13 mouse cellular contexts compared by ENCODE assay signal in the genomic region with DNA sequence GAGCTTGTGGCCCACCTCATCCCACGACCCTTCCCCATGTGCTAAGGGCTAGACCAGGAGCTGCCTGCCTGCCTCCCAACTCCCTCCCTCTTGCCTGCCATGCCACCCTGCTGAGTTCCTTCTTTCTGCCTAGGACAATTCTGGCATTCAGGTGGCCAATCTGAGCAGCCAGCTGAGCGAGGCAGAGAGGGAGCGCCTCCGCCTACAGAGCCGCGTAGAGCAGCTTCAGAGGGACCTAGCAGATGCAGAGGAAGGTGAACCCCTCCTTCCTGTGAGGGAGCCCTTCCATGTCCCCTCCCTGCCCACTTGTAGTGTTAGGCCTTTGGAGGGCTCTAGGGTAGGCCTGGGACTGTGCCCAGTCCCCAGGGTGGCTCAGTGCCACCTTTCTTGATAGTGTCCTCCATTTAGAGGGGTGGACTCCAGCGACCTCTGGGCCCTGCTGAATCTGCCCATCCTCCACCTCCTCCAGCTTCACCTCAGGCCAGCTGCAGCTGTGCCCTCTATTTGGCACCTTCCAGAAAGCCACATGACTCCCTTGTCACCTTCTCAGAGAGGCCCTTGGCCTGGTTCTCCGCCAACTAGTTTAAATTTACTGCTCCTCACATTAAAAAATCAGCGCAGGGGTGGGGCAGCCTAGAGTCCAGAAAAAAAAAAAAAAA. TPM values are rescaled to one million over a fixed set of nuclear protein-coding genes. Genes with fewer than 3 reads are reported as not detected.
DNase-seq lines count a peak whose midpoint lies in the region; ATAC-seq and TF ChIP-seq lines count a peak whose summit lies in the region.
"Had no signal": no experiment of that assay in that cellular context is flagged by ENCODE, and none has a peak within 500 bp of the region (broad histone marks: within the 10 kb centered on the region; RNA-seq: fewer than 3 reads in every experiment).

No protein-coding gene starts in this region.

- H3K4me1 ChIP-seq in kidney, adult 2 months (ENCODE audit: control insufficient read depth, insufficient read depth, low read length), result 0 out of 2 replicates have a peak, but pooled peaks cover 4% of the 10 kb centered on the region
- H3K4me1 ChIP-seq in kidney, embryonic 16.5 days (ENCODE audit: insufficient read depth, low read length), result peaks cover 18% of the 10 kb centered on the region
- H3K4me1 ChIP-seq in heart, embryonic 15.5 days (replicated peaks), result peaks cover 30% of the 10 kb centered on the region
- H3K4me1 ChIP-seq in limb, embryonic 12.5 days (replicated peaks), result peaks cover 80% of the 10 kb centered on the region

- no peak overlapping the region for H3K4me3 ChIP-seq in kidney, adult 2 months (ENCODE audit: insufficient read depth, low read depth, low read length)
- no peak overlapping the region for H3K4me3 ChIP-seq in kidney, embryonic 16.5 days (ENCODE audit: low read length)
- H3K4me3 ChIP-seq in heart, embryonic 15.5 days, result no peak overlapping the region
- no peak overlapping the region for H3K4me3 ChIP-seq in limb, embryonic 12.5 days (replicated peaks)
- H3K4me3 ChIP-seq: midbrain, embryonic 15.5 days had no signal

- TF ChIP-seq CTCF in kidney, adult 2 months (conservative IDR thresholded peaks at IDR 0.05; ENCODE audit: insufficient read depth, insufficient read length, low read depth, low read length), result no peak

- no peak overlapping the region for H3K4me2 ChIP-seq in kidney, embryonic 16.5 days (replicated peaks; ENCODE audit: low read depth, low read length)
- H3K4me2 ChIP-seq in heart, embryonic 15.5 days, result 0 out of 2 replicates have a peak overlapping the region, but pooled peaks have one; percentile 6
- H3K4me2 ChIP-seq in limb, embryonic 12.5 days, result no peak overlapping the region
- H3K4me2 ChIP-seq: midbrain, embryonic 15.5 days had no signal

- peak; percentile 13 for DNase-seq in adrenal gland, postnatal 14 days
- no peak for DNase-seq in adrenal gland, adult 2 months
- peak; percentile 82 for DNase-seq in kidney, adult 2 months
- no peak for DNase-seq in cerebellum, adult 9-11 months
- DNase-seq: cerebellum, adult 9-10 months; gastrocnemius, postnatal 25 days; liver had no signal

- no peak overlapping the region; the same call in 1 of the 2 replicates for H3K27ac ChIP-seq in kidney, adult 2 months (ENCODE audit: insufficient read depth, low read depth, low read length)
- no peak overlapping the region for H3K27ac ChIP-seq in kidney, embryonic 16.5 days (ENCODE audit: low read length)
- H3K27ac ChIP-seq in heart, embryonic 15.5 days, result peak overlapping the region; percentile 84
- peak overlapping the region; percentile 80 for H3K27ac ChIP-seq in limb, embryonic 12.5 days
- H3K27ac ChIP-seq: kidney, postnatal 0 days; midbrain, embryonic 15.5 days had no signal

- H3K36me3 ChIP-seq in kidney, adult 2 months (ENCODE audit: control insufficient read depth, insufficient read depth, low read length), result no peaks in the 10 kb centered on the region
- H3K36me3 ChIP-seq in kidney, embryonic 16.5 days (ENCODE audit: insufficient read depth, low read length), result no peaks in the 10 kb centered on the region
- H3K36me3 ChIP-seq in heart, embryonic 15.5 days, result no peaks in the 10 kb centered on the region
- H3K36me3 ChIP-seq in limb, embryonic 12.5 days, result no peaks in the 10 kb centered on the region
- H3K36me3 ChIP-seq: midbrain, embryonic 15.5 days had no signal

- no peaks in the 10 kb centered on the region for H3K27me3 ChIP-seq in kidney, adult 2 months (replicated peaks; ENCODE audit: control insufficient read depth, insufficient read depth, low read length)
- no peaks in the 10 kb centered on the region for H3K27me3 ChIP-seq in kidney, embryonic 16.5 days (ENCODE audit: insufficient read depth, low read length)
- H3K27me3 ChIP-seq in heart, embryonic 15.5 days, result no peaks in the 10 kb centered on the region
- H3K27me3 ChIP-seq in limb, embryonic 12.5 days, result no peaks in the 10 kb centered on the region
- H3K27me3 ChIP-seq: midbrain, embryonic 15.5 days had no signal

- 66% methylated on average over 9 of the region's 9 CpGs for WGBS in kidney, adult 2 months
- WGBS in kidney, embryonic 16.5 days, result 66% methylated on average over 9 of the region's 9 CpGs
- 65% methylated on average over 9 of the region's 9 CpGs for whole genome bisulfite sequencing in heart, embryonic 15.5 days
- 53% methylated on average over 9 of the region's 9 CpGs for WGBS in limb, embryonic 12.5 days

- H3K9me3 ChIP-seq in kidney, embryonic 16.5 days (ENCODE audit: low read length), result no peaks in the 10 kb centered on the region
- H3K9me3 ChIP-seq in heart, embryonic 15.5 days (replicated peaks), result no peaks in the 10 kb centered on the region
- no peaks in the 10 kb centered on the region for H3K9me3 ChIP-seq in limb, embryonic 12.5 days
- H3K9me3 ChIP-seq: midbrain, embryonic 15.5 days had no signal

- H3K9ac ChIP-seq in kidney, embryonic 16.5 days (replicated peaks; ENCODE audit: low read length), result no peak overlapping the region
- H3K9ac ChIP-seq in heart, embryonic 15.5 days, result 0 out of 2 replicates have a peak overlapping the region, but pooled peaks have one; percentile 18
- H3K9ac ChIP-seq in limb, embryonic 12.5 days (replicated peaks), result no peak overlapping the region
- H3K9ac ChIP-seq: midbrain, embryonic 15.5 days had no signal

- TF ChIP-seq POLR2A in kidney, adult 2 months (IDR thresholded peaks at IDR 0.05; ENCODE audit: low read depth, low read length), result no peak

- no peak; the same call in 1 of the 2 replicates for ATAC-seq in kidney, embryonic 16.5 days (ENCODE audit: low FRiP score, low TSS enrichment)
- ATAC-seq in heart, embryonic 15.5 days (replicated peaks; ENCODE audit: insufficient number of reproducible peaks, insufficient read depth, low FRiP score, low read depth), result peak; percentile 71
- ATAC-seq in limb, embryonic 12.5 days (ENCODE audit: insufficient number of reproducible peaks, insufficient read depth, low FRiP score, low TSS enrichment, low read depth), result no peak
- ATAC-seq in monocyte, adult 5-6 weeks (replicated peaks; ENCODE audit: insufficient number of reproducible peaks, low FRiP score, low TSS enrichment, poor library complexity, severe bottlenecking), result no peak
- ATAC-seq: midbrain, embryonic 15.5 days had no signal

RNA-seq across cellular contexts. Expression of a gene that starts 18.7 kb away (rescaled TPM):
- 22.5 and 23.2 TPM in 2 replicates for total RNA-seq in adrenal gland, postnatal 14 days (2021)
- 10 to 100 TPM; 13.8 to 18.6 TPM for total RNA-seq in adrenal gland, adult 2 months (2021)
- 30.9 and 34.9 TPM in 2 replicates for polyA plus RNA-seq in adrenal gland, adult 2 months (2012; rRNA removed)
- polyA plus RNA-seq in kidney, adult 2 months (2012; rRNA removed), result 8.8 and 10.0 TPM in 2 replicates
- 9.5 and 11.1 TPM in 2 replicates for polyA plus RNA-seq in kidney, embryonic 16.5 days (2015; fragmentation: Nextera tagmentation; extraction: Ambion mirVana)
- 3.0 and 7.8 TPM in 2 replicates for polyA plus RNA-seq in heart, embryonic 15.5 days (2015; fragmentation: Nextera tagmentation; extraction: Ambion mirVana)
- 39.5 and 45.7 TPM in 2 replicates for polyA plus RNA-seq in limb, embryonic 12.5 days (2016; fragmentation: Nextera tagmentation; extraction: Ambion mirVana)
- total RNA-seq in monocyte, adult 5-6 weeks (2017), result 0.19 to 1.5 TPM (median 0.19 TPM) in 3 replicates

RNA-seq across cellular contexts. Expression of a gene that starts 48.4 kb away (rescaled TPM):
- 0.07 and 0.08 TPM in 2 replicates for total RNA-seq in adrenal gland, postnatal 14 days (2021)
- total RNA-seq in adrenal gland, adult 2 months (2021), result not detected
- 0.02 TPM in 1 of 2 replicates, not detected in the other for polyA plus RNA-seq in adrenal gland, adult 2 months (2012; rRNA removed)
- polyA plus RNA-seq in kidney, adult 2 months (2012; rRNA removed), result 0.03 and 0.04 TPM in 2 replicates
- 0.22 and 0.34 TPM in 2 replicates for polyA plus RNA-seq in kidney, embryonic 16.5 days (2015; fragmentation: Nextera tagmentation; extraction: Ambion mirVana)
- 0.26 and 0.55 TPM in 2 replicates for polyA plus RNA-seq in heart, embryonic 15.5 days (2015; fragmentation: Nextera tagmentation; extraction: Ambion mirVana)
- polyA plus RNA-seq in limb, embryonic 12.5 days (2016; fragmentation: Nextera tagmentation; extraction: Ambion mirVana), result 0.27 and 0.33 TPM in 2 replicates
- not detected in 3 replicates for total RNA-seq in monocyte, adult 5-6 weeks (2017)
- total RNA-seq: gastrocnemius, postnatal 25 days had no signal

RNA-seq across cellular contexts. Expression of a gene that starts 56.2 kb away (rescaled TPM):
- total RNA-seq in adrenal gland, postnatal 14 days (2021), result not detected in 2 replicates
- total RNA-seq in adrenal gland, adult 2 months (2021), result not detected
- not detected in 2 replicates for polyA plus RNA-seq in adrenal gland, adult 2 months (2012; rRNA removed)
- 7.9 and 10.4 TPM in 2 replicates for polyA plus RNA-seq in kidney, adult 2 months (2012; rRNA removed)
- 2.2 and 2.3 TPM in 2 replicates for polyA plus RNA-seq in kidney, embryonic 16.5 days (2015; fragmentation: Nextera tagmentation; extraction: Ambion mirVana)
- 0.38 and 1.2 TPM in 2 replicates for polyA plus RNA-seq in heart, embryonic 15.5 days (2015; fragmentation: Nextera tagmentation; extraction: Ambion mirVana)
- 0.10 and 0.18 TPM in 2 replicates for polyA plus RNA-seq in limb, embryonic 12.5 days (2016; fragmentation: Nextera tagmentation; extraction: Ambion mirVana)
- total RNA-seq in monocyte, adult 5-6 weeks (2017), result not detected in 3 replicates
- total RNA-seq: gastrocnemius, postnatal 25 days had no signal

Comparison
In these comparisons a context has a peak if more than half of its experiments do, and no peak if none do; other contexts are left out.
1. DNase-seq: peak in adrenal gland, postnatal 14 days (single experiment) and kidney, adult 2 months (single experiment); none in adrenal gland, adult 2 months (single experiment) and cerebellum, adult 9-11 months (single experiment).
2. H3K27ac ChIP-seq: peak in heart, embryonic 15.5 days (single experiment) and limb, embryonic 12.5 days (single experiment); none in kidney, adult 2 months (single experiment) and kidney, embryonic 16.5 days (single experiment).